Mouse (Mus musculus) liver, embryonic 11.5 days (tissue): ENCODE results near the gene Card9. TPM values are rescaled to one million over a fixed set of nuclear protein-coding genes. Genes with fewer than 3 reads are reported as not detected.

ENCODE experiments used
- ATAC-seq: fragments of 200-750 bp; cut with Nextera tagmentation; replicated peaks from 2 replicates; pipeline ENCODE4 v1.8.0; 2017; ENCODE audit warnings: moderate number of reproducible peaks, mild to moderate bottlenecking, moderate TSS enrichment, moderate library complexity; ENCODE audit not compliant: low FRiP score
- DNase-seq: peaks from one replicate; pipeline ENCODE4 v3.0.0-alpha.2; 2017; ENCODE audit warnings: low spot score
- H3K27ac ChIP-seq: fragments of 300-500 bp; sonication (generic); 2 replicates; pipeline ENCODE4 v1.5.1; 2014; ENCODE audit warnings: mild to moderate bottlenecking, low read depth, low read length, control low read depth
- H3K27me3 ChIP-seq: fragments of 300-500 bp; sonication (generic); replicated peaks from 2 replicates; pipeline ENCODE4 v1.6.1; 2014; ENCODE audit warnings: low read length, mixed read lengths; ENCODE audit not compliant: control insufficient read depth, insufficient read depth
- H3K36me3 ChIP-seq: fragments of 300-500 bp; sonication (generic); 2 replicates; pipeline ENCODE4 v1.6.1; 2014; ENCODE audit warnings: mild to moderate bottlenecking, low read length, moderate library complexity, mixed read lengths; ENCODE audit not compliant: control insufficient read depth, insufficient read depth
- H3K4me1 ChIP-seq: fragments of 300-500 bp; sonication (generic); replicated peaks from 2 replicates; pipeline ENCODE4 v1.6.1; 2014; ENCODE audit warnings: low read length, mixed read lengths; ENCODE audit not compliant: control insufficient read depth, insufficient read depth
- H3K4me2 ChIP-seq: fragments of 300-500 bp; sonication (generic); 2 replicates; pipeline ENCODE4 v1.6.1; 2014; ENCODE audit warnings: mild to moderate bottlenecking, control low read depth, moderate library complexity
- H3K4me3 ChIP-seq: fragments of 300-500 bp; sonication (generic); 2 replicates; pipeline ENCODE4 v1.5.1; 2014; ENCODE audit warnings: low read depth, low read length, control low read depth
- H3K9ac ChIP-seq: fragments of 300-500 bp; sonication (generic); 2 replicates; pipeline ENCODE4 v1.6.1; 2014; ENCODE audit warnings: low read depth, low read length, control low read depth
- H3K9me3 ChIP-seq: fragments of 300-500 bp; sonication (generic); 2 replicates; pipeline ENCODE4 v1.6.1; 2016; ENCODE audit warnings: low read length, inconsistent platforms, mixed read lengths; ENCODE audit not compliant: control insufficient read depth
- WGBS: fragments of 180-500 bp; shearing (Covaris S2); extraction: QIAGEN DNeasy Blood & Tissue Kit; methylation state at CpG from one replicate; pipeline ENCODE4 v1.1.7; 2014; 5-methylcytosine and 5-hydroxymethylcytosine counted together
- polyA plus RNA-seq: library from polyadenylated mRNA; unstranded; fragments of >200 nt; fragmentation: Nextera tagmentation; extraction: Ambion mirVana; gene quantifications from 2 replicates; pipeline ENCODE4 v1.2.1, GENCODE M21; 2014

Gene Card9
- polyA plus RNA-seq, 1 experiment from 2014 or later = 1.7 TPM

GRCm38 (mm10) chr2:26348241-26348640 lies 12.5 kb downstream of the Card9 start:
- Histone ChIP-seq H3K9ac (no peak overlapping the region), H3K4me1 (peaks cover 22% of the 10 kb centered on the region), H3K4me3 (no peak overlapping the region), H3K36me3 (peaks cover 8% of the 10 kb centered on the region; the same call in 1 of the 2 replicates), H3K9me3 (no peaks in the 10 kb centered on the region), H3K4me2 (no peak overlapping the region), H3K27me3 (no peaks in the 10 kb centered on the region), H3K27ac (no peak overlapping the region)
- DNase-seq (no peak), ATAC-seq (no peak)
- 73% methylated on average over 6 of the region's 6 CpGs for WGBS

GRCm38 (mm10) chr2:26342609-26343490 lies 17.9 kb downstream of the Card9 start:
- Histone ChIP-seq H3K4me3 (no peak overlapping the region), H3K4me1 (peaks cover 14% of the 10 kb centered on the region), H3K9ac (no peak overlapping the region), H3K36me3 (peaks cover 5% of the 10 kb centered on the region; the same call in 1 of the 2 replicates), H3K9me3 (no peaks in the 10 kb centered on the region), H3K27ac (peak overlapping the region; percentile 68), H3K27me3 (no peaks in the 10 kb centered on the region), H3K4me2 (no peak overlapping the region)
- ATAC-seq = no peak; the same call in 1 of the 2 replicates
- WGBS = 58% methylated on average over 11 of the region's 11 CpGs
- no peak for DNase-seq

GRCm38 (mm10) chr2:26342044-26342443 lies 18.7 kb downstream of the Card9 start:
- Histone ChIP-seq H3K9ac (no peak overlapping the region), H3K36me3 (peaks cover 5% of the 10 kb centered on the region; the same call in 1 of the 2 replicates), H3K27me3 (no peaks in the 10 kb centered on the region), H3K4me2 (no peak overlapping the region), H3K4me1 (peaks cover 13% of the 10 kb centered on the region), H3K4me3 (no peak overlapping the region), H3K27ac (peak overlapping the region; percentile 68; the same call in 1 of the 2 replicates), H3K9me3 (no peaks in the 10 kb centered on the region)
- DNase-seq = no peak
- ATAC-seq = 0 out of 2 replicates have a peak, but pooled peaks have one; percentile 2
- 76% methylated on average over 10 of the region's 10 CpGs for WGBS

GRCm38 (mm10) chr2:26341510-26341981 lies 19.2 kb downstream of the Card9 start:
- no peak for DNase-seq
- H3K9ac ChIP-seq = no peak overlapping the region
- peaks cover 2% of the 10 kb centered on the region; the same call in 1 of the 2 replicates for H3K36me3 ChIP-seq
- no peaks in the 10 kb centered on the region for H3K9me3 ChIP-seq
- H3K4me3 ChIP-seq = no peak overlapping the region
- H3K4me1 ChIP-seq = peaks cover 13% of the 10 kb centered on the region
- H3K4me2 ChIP-seq = no peak overlapping the region
- H3K27ac ChIP-seq = peak overlapping the region; percentile 2; the same call in 1 of the 2 replicates
- WGBS = 82% methylated on average over 2 of the region's 2 CpGs
- peak; percentile 23; the same call in 1 of the 2 replicates for ATAC-seq
- no peaks in the 10 kb centered on the region for H3K27me3 ChIP-seq

GRCm38 (mm10) chr2:26339204-26339551 lies 21.5 kb downstream of the Card9 start:
- Histone ChIP-seq H3K36me3 (0 out of 2 replicates have a peak, but pooled peaks cover 2% of the 10 kb centered on the region), H3K4me2 (no peak overlapping the region), H3K27ac (no peak overlapping the region), H3K9me3 (no peaks in the 10 kb centered on the region), H3K27me3 (no peaks in the 10 kb centered on the region), H3K4me1 (peaks cover 13% of the 10 kb centered on the region), H3K4me3 (no peak overlapping the region), H3K9ac (no peak overlapping the region)
- WGBS = 81% methylated on average over 5 of the region's 5 CpGs
- ATAC-seq = no peak
- no peak for DNase-seq

GRCm38 (mm10) chr2:26338302-26339203 lies 22.2 kb downstream of the Card9 start:
- 86% methylated on average over 8 of the region's 13 CpGs for WGBS
- no peak for ATAC-seq
- H3K4me1 ChIP-seq = peaks cover 13% of the 10 kb centered on the region

GRCm38 (mm10) chr2:26330702-26331101 lies 30.0 kb downstream of the Card9 start:
- DNase-seq = no peak
- Histone ChIP-seq H3K27ac (no peak overlapping the region), H3K27me3 (no peaks in the 10 kb centered on the region), H3K4me1 (no peaks in the 10 kb centered on the region), H3K9me3 (no peaks in the 10 kb centered on the region), H3K4me2 (no peak overlapping the region), H3K9ac (no peak overlapping the region), H3K4me3 (no peak overlapping the region), H3K36me3 (peaks cover 8% of the 10 kb centered on the region; the same call in 1 of the 2 replicates)
- WGBS = 80% methylated on average over 6 of the region's 6 CpGs
- ATAC-seq = no peak

More at GRCm38 (mm10) chr2:26338302-26339203, 22.2 kb downstream of the Card9 start:
- H3K36me3 ChIP-seq = 0 out of 2 replicates have a peak, but pooled peaks cover 2% of the 10 kb centered on the region
- H3K9ac ChIP-seq = no peak overlapping the region
- no peaks in the 10 kb centered on the region for H3K27me3 ChIP-seq
- H3K4me3 ChIP-seq = no peak overlapping the region
- no peak overlapping the region for H3K4me2 ChIP-seq
- no peak for DNase-seq
- no peaks in the 10 kb centered on the region for H3K9me3 ChIP-seq
- no peak overlapping the region for H3K27ac ChIP-seq

GRCm38 (mm10) chr2:26330056-26330468 lies 30.7 kb downstream of the Card9 start:
- H3K9me3 ChIP-seq = no peaks in the 10 kb centered on the region
- H3K36me3 ChIP-seq = peaks cover 10% of the 10 kb centered on the region; the same call in 1 of the 2 replicates
- 88% methylated on average over 4 of the region's 4 CpGs for WGBS
- H3K4me3 ChIP-seq = no peak overlapping the region
- H3K9ac ChIP-seq = no peak overlapping the region
- no peak for ATAC-seq
- no peak for DNase-seq
- H3K4me2 ChIP-seq = no peak overlapping the region
- H3K4me1 ChIP-seq = no peaks in the 10 kb centered on the region
- no peak overlapping the region for H3K27ac ChIP-seq
- H3K27me3 ChIP-seq = no peaks in the 10 kb centered on the region
